Mouse (Mus musculus): Measurements from ENCODE around the gene Slc29a4. TPM values are rescaled to one million over a fixed set of nuclear protein-coding genes. Genes with fewer than 3 reads are reported as not detected.
A peak's percentile ranks its signal among the peaks of the same experiment; 100 is the strongest.

Slc29a4 gene
- polyA plus RNA-seq, 1 experiment from 2014 or later: 3.1 TPM

DNA sequence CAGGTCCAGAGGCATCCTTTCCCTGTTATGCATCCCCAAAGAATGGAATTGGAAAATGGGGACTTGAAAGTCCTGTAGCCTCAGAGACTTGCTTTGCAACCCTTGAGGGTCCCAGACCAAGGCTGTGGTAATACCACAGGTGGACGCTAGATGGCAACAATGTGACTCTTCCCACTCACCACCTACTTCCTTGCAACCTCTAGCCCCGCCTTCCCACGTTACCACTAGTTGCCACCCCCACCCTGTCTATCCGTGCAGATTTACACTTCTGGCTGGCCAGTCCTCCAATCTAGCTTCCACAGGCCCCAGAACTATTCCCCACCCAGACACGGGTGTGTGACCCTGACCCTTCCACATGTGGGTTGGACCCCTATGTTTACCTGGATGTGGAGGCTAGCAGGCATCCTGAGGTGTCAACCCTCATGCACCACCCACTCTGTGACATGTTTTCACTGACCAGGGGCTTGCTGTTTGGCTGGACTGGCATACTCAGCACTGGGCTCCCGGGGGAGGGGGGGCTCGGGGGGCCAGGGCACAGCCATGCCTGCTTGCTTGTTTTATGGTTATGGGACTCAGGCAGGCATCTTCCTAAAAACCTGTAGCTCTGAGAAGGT, 31.3 kb downstream of the Slc29a4 start:
- DNase-seq (ENCODE audit: low spot score): peak; percentile 89
- H3K9me3 ChIP-seq (replicated peaks; ENCODE audit: low read length): no peaks in the 10 kb centered on the region

DNA sequence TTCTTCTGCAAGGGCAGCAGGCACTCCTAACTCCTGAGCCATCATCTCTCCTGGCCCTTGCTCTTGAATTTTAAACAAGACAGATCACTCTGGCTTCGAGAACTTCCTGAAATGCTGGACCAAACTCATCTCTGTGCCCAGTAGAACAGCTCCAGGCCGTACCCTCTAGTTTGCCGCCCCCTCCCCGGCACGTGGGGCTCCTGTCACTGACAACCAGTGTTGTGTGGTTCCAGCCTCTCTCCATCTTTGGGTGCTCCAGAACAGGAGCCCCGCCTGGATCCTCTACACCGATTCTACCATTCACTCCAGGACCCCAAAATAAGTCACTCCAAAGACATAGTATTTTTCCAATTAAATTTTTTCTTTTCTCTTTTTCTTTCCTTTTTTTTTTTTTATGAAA, 32.0 kb downstream of the Slc29a4 start:
- Histone ChIP-seq H3K36me3 (ENCODE audit: insufficient read depth, low read length) (peaks cover 31% of the 10 kb centered on the region), H3K4me3 (replicated peaks; ENCODE audit: low read depth, low read length) (no peak overlapping the region), H3K4me2 (ENCODE audit: low read length) (no peak overlapping the region), H3K9ac (ENCODE audit: low read depth, low read length) (no peak overlapping the region), H3K9me3 (replicated peaks; ENCODE audit: low read length) (no peaks in the 10 kb centered on the region), H3K27me3 (ENCODE audit: insufficient read depth, low read length) (no peaks in the 10 kb centered on the region), H3K4me1 (replicated peaks; ENCODE audit: insufficient read depth, low read length) (no peaks in the 10 kb centered on the region), H3K27ac (no peak overlapping the region)
- ATAC-seq (replicated peaks; ENCODE audit: low FRiP score, low read depth) (no peak), DNase-seq (ENCODE audit: low spot score) (no peak)
- WGBS: 88% methylated on average over 7 of the region's 7 CpGs
- TF ChIP-seq CTCF (IDR thresholded peaks at IDR 0.05; ENCODE audit: low read depth): no peak

More for the DNA sequence above, 31.3 kb downstream of the Slc29a4 start:
- Histone ChIP-seq H3K27ac (no peak overlapping the region), H3K36me3 (ENCODE audit: insufficient read depth, low read length) (peaks cover 25% of the 10 kb centered on the region), H3K27me3 (ENCODE audit: insufficient read depth, low read length) (no peaks in the 10 kb centered on the region), H3K4me2 (ENCODE audit: low read length) (no peak overlapping the region; the same call in 1 of the 2 replicates), H3K4me1 (replicated peaks; ENCODE audit: insufficient read depth, low read length) (no peaks in the 10 kb centered on the region), H3K9ac (ENCODE audit: low read depth, low read length) (no peak overlapping the region), H3K4me3 (replicated peaks; ENCODE audit: low read depth, low read length) (no peak overlapping the region)
- TF ChIP-seq CTCF (IDR thresholded peaks at IDR 0.05; ENCODE audit: low read depth): peak; percentile 85
- 13% methylated on average over 7 of the region's 7 CpGs for WGBS
- ATAC-seq (replicated peaks; ENCODE audit: low FRiP score, low read depth): peak; percentile 69

DNA sequence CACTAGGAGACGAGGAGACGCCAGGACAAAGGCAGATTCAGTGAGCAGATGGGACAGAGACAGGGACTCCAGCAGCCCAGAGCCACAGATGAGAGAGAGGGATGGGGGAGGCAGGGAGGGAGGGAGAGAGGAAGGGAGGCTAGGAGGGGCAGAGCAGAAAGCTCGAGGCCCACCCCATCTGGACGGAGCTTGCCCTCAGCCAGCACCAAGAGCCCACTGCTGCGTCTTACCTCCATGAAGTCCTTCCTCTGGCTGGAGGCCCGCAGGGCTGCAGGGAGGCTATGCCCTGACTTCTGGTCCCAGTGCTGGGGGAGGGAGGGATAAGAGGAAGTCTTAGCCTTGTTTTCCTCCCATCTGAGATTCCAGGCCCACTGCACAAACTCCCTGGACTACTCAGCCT, 34.4 kb downstream of the Slc29a4 start:
- H3K9me3 ChIP-seq (replicated peaks; ENCODE audit: low read length): no peaks in the 10 kb centered on the region
- no peak for ATAC-seq (replicated peaks; ENCODE audit: low FRiP score, low read depth)
- no peak for TF ChIP-seq CTCF (IDR thresholded peaks at IDR 0.05; ENCODE audit: low read depth)
- H3K9ac ChIP-seq (ENCODE audit: low read depth, low read length): no peak overlapping the region
- H3K4me3 ChIP-seq (replicated peaks; ENCODE audit: low read depth, low read length): no peak overlapping the region
- no peaks in the 10 kb centered on the region for H3K4me1 ChIP-seq (replicated peaks; ENCODE audit: insufficient read depth, low read length)
- 88% methylated on average over 6 of the region's 6 CpGs for WGBS
- H3K4me2 ChIP-seq (ENCODE audit: low read length): no peak overlapping the region
- H3K36me3 ChIP-seq (ENCODE audit: insufficient read depth, low read length): peaks cover 53% of the 10 kb centered on the region
- DNase-seq (ENCODE audit: low spot score): no peak
- H3K27me3 ChIP-seq (ENCODE audit: insufficient read depth, low read length): no peaks in the 10 kb centered on the region
- H3K27ac ChIP-seq: no peak overlapping the region

DNA sequence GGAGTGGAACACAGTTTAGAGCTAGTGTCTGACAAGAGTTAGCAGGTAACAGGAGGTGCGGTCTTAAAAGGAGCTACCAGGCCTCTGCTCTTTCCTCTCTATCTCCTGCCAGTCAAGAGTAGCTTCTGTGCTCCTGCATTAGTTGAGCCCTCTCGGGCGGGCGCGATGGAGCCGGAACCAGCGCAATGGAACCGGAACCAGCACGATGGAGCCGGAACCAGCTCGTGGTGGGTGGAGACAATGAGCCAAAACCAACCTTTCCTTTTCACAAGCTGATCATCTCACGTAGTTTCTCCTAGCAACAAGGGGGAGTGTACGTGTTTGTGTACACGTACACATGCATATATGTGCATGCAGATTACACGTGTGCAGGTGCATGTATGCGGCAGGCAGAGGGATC, 36.0 kb downstream of the Slc29a4 start:
- ATAC-seq (replicated peaks; ENCODE audit: low FRiP score, low read depth): no peak
- Histone ChIP-seq H3K4me1 (replicated peaks; ENCODE audit: insufficient read depth, low read length) (no peaks in the 10 kb centered on the region), H3K27ac (no peak overlapping the region), H3K36me3 (ENCODE audit: insufficient read depth, low read length) (peaks cover 67% of the 10 kb centered on the region), H3K27me3 (ENCODE audit: insufficient read depth, low read length) (no peaks in the 10 kb centered on the region), H3K9me3 (replicated peaks; ENCODE audit: low read length) (no peaks in the 10 kb centered on the region), H3K4me3 (replicated peaks; ENCODE audit: low read depth, low read length) (no peak overlapping the region), H3K9ac (ENCODE audit: low read depth, low read length) (no peak overlapping the region), H3K4me2 (ENCODE audit: low read length) (no peak overlapping the region)
- TF ChIP-seq CTCF (IDR thresholded peaks at IDR 0.05; ENCODE audit: low read depth): no peak
- WGBS: 96% methylated on average over 16 of the region's 16 CpGs
- no peak for DNase-seq (ENCODE audit: low spot score)

DNA sequence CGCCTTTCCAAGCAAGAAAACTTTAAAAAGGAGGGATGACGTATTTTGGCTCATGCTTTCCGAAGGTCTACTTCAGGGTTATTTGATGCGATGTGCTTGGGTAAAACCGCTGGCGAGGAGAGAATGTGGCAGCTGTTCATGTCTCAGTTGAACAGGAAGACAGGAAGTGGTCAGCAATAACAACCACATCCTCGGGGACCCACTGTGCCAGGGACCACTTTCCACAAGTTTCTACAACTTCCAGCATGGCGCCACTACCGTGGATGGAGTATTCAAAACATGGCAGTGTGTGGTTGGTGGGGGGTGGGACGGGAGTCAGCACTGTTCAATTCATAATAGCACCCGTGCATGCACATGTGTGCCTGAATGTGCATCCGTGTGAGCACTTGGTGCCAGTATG, 38.0 kb downstream of the Slc29a4 start:
- Histone ChIP-seq H3K27me3 (ENCODE audit: insufficient read depth, low read length) (no peaks in the 10 kb centered on the region), H3K36me3 (ENCODE audit: insufficient read depth, low read length) (peaks cover 79% of the 10 kb centered on the region), H3K9me3 (replicated peaks; ENCODE audit: low read length) (no peaks in the 10 kb centered on the region), H3K27ac (no peak overlapping the region), H3K9ac (ENCODE audit: low read depth, low read length) (no peak overlapping the region), H3K4me1 (replicated peaks; ENCODE audit: insufficient read depth, low read length) (no peaks in the 10 kb centered on the region), H3K4me2 (ENCODE audit: low read length) (no peak overlapping the region), H3K4me3 (replicated peaks; ENCODE audit: low read depth, low read length) (no peak overlapping the region)
- ATAC-seq (replicated peaks; ENCODE audit: low FRiP score, low read depth): no peak
- DNase-seq (ENCODE audit: low spot score): no peak
- no peak for TF ChIP-seq CTCF (IDR thresholded peaks at IDR 0.05; ENCODE audit: low read depth)
- 89% methylated on average over 12 of the region's 12 CpGs for WGBS

DNA sequence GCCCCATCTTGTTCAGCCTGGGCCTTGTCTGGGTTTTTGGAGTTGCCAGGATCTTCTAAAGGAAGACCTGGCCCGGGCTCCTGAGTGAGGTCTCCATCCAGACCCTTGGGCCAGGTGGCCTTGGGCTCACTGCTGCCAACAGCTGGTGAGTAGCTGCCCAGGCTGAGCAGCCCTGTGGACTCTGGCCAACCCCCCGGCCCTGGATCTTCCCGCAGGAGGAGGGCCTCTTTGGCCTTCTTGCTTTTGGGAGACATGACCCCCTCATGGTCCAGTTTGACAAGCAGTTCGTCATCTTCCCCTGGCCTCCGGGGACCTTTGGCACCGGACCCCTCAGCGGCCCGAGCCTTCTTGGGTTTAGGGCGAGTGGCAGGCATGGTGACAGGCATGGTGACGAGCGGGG, 39.6 kb downstream of the Slc29a4 start:
- Histone ChIP-seq H3K27me3 (ENCODE audit: insufficient read depth, low read length) (no peaks in the 10 kb centered on the region), H3K4me2 (ENCODE audit: low read length) (no peak overlapping the region), H3K9me3 (replicated peaks; ENCODE audit: low read length) (no peaks in the 10 kb centered on the region), H3K36me3 (ENCODE audit: insufficient read depth, low read length) (peaks cover 80% of the 10 kb centered on the region), H3K9ac (ENCODE audit: low read depth, low read length) (no peak overlapping the region), H3K4me1 (replicated peaks; ENCODE audit: insufficient read depth, low read length) (no peaks in the 10 kb centered on the region), H3K4me3 (replicated peaks; ENCODE audit: low read depth, low read length) (no peak overlapping the region), H3K27ac (no peak overlapping the region)
- 81% methylated on average over 11 of the region's 11 CpGs for WGBS
- ATAC-seq (replicated peaks; ENCODE audit: low FRiP score, low read depth): no peak
- no peak for TF ChIP-seq CTCF (IDR thresholded peaks at IDR 0.05; ENCODE audit: low read depth)
- no peak for DNase-seq (ENCODE audit: low spot score)

DNA sequence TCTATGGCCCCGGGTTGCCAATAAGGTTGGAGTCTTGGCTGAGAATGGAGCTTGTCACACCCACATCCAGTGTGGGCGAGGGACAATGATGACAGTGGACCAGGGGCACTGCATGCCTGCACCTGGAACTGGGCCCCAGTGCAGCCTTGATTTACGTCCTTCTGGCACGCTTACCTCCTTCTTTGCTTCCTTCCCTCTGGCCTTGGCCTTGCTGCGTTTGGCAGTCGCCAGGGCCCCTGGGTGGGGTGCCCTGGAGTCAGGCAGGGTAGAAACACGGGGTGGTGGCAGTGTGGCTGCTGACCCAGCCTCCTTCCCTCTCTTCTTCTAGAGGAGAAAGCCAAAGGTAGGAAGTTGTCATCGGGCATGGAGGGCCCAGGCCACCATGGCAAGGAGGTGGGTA, 47.6 kb downstream of the Slc29a4 start:
- no peak for ATAC-seq (replicated peaks; ENCODE audit: low FRiP score, low read depth)
- Histone ChIP-seq H3K4me1 (replicated peaks; ENCODE audit: insufficient read depth, low read length) (no peaks in the 10 kb centered on the region), H3K36me3 (ENCODE audit: insufficient read depth, low read length) (peaks cover 68% of the 10 kb centered on the region), H3K4me3 (replicated peaks; ENCODE audit: low read depth, low read length) (no peak overlapping the region), H3K27me3 (ENCODE audit: insufficient read depth, low read length) (no peaks in the 10 kb centered on the region), H3K4me2 (ENCODE audit: low read length) (no peak overlapping the region), H3K9ac (ENCODE audit: low read depth, low read length) (no peak overlapping the region), H3K27ac (no peak overlapping the region), H3K9me3 (replicated peaks; ENCODE audit: low read length) (no peaks in the 10 kb centered on the region)
- 58% methylated on average over 8 of the region's 8 CpGs for WGBS
- DNase-seq (ENCODE audit: low spot score): no peak
- no peak for TF ChIP-seq CTCF (IDR thresholded peaks at IDR 0.05; ENCODE audit: low read depth)
